Mouse (Mus musculus) hindbrain, embryonic 13.5 days (tissue): ENCODE measurements around the gene Sv2a. TPM values are rescaled to one million over a fixed set of nuclear protein-coding genes. Genes with fewer than 3 reads are reported as not detected.
"Not testable (repeated sequence)": the region's sequence is repeated elsewhere in the genome, so short reads cannot be mapped to it uniquely, and the experiment has no call there.

ENCODE experiments used
- ATAC-seq: fragments of 200-750 bp; cut with Nextera tagmentation; 2 replicates; pipeline ENCODE4 v1.8.0; 2017; ENCODE audit warnings: moderate TSS enrichment; ENCODE audit not compliant: low FRiP score
- H3K27ac ChIP-seq: fragments of 300-500 bp; sonication (generic); 2 replicates; pipeline ENCODE4 v1.5.1; 2015; ENCODE audit warnings: inconsistent platforms, mild to moderate bottlenecking, moderate library complexity
- H3K27me3 ChIP-seq: fragments of 300-500 bp; sonication (generic); 2 replicates; pipeline ENCODE4 v1.6.1; 2015; ENCODE audit warnings: mild to moderate bottlenecking, inconsistent platforms
- H3K36me3 ChIP-seq: fragments of 300-500 bp; sonication (generic); 2 replicates; pipeline ENCODE4 v1.6.1; 2015; ENCODE audit warnings: mild to moderate bottlenecking, inconsistent platforms
- H3K4me1 ChIP-seq: fragments of 300-500 bp; sonication (generic); replicated peaks from 2 replicates; pipeline ENCODE4 v1.6.1; 2015; ENCODE audit warnings: inconsistent platforms
- H3K4me2 ChIP-seq: fragments of 300-500 bp; sonication (generic); 2 replicates; pipeline ENCODE4 v1.6.1; 2015; ENCODE audit warnings: inconsistent platforms, mild to moderate bottlenecking, moderate library complexity
- H3K4me3 ChIP-seq: fragments of 300-500 bp; sonication (generic); 2 replicates; pipeline ENCODE4 v1.5.1; 2015; ENCODE audit warnings: mild to moderate bottlenecking, inconsistent platforms
- H3K9ac ChIP-seq: fragments of 300-500 bp; sonication (generic); 2 replicates; pipeline ENCODE4 v1.6.1; 2015; ENCODE audit warnings: mild to moderate bottlenecking, inconsistent platforms
- H3K9me3 ChIP-seq: fragments of 300-500 bp; sonication (generic); 2 replicates; pipeline ENCODE4 v1.6.1; 2016; ENCODE audit warnings: inconsistent platforms
- WGBS: fragments of 180-500 bp; shearing (Covaris S2); methylation state at CpG from one replicate; pipeline ENCODE4 v1.1.7; 2015; 5-methylcytosine and 5-hydroxymethylcytosine counted together
- polyA plus RNA-seq: library from polyadenylated mRNA; unstranded; fragments of >200 nt; fragmentation: Nextera tagmentation; extraction: Ambion mirVana; gene quantifications from 2 replicates; pipeline ENCODE4 v1.2.1, GENCODE M21; 2015

The Sv2a gene
- polyA plus RNA-seq, 1 experiment from 2014 or later, result 84.0 TPM

DNA sequence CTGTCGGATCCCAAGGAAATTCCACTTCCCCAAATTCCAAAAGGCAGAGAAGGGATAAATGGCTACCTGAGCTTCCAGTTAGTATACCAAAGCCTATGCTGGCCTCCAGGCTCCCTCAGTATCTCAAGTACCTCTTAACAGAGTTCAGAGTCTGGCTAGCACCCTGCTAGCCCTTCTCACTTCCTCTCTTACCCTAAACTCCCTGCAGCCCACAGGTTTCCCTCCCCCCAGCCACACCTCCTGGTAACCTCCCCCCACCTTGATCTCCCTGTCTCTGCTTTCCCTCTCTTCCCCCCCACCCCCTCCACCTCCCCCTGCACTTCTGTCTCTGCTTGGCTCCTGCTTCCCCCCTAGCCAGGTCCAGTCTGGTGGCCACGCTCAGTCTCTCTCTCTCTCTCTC is 18.8 kb downstream of the Sv2a start:
- Histone ChIP-seq H3K4me3 (no peak overlapping the region), H3K9ac (no peak overlapping the region), H3K27ac (no peak overlapping the region), H3K4me1 (peaks cover 16% of the 10 kb centered on the region), H3K36me3 (peaks cover 8% of the 10 kb centered on the region; the same call in 1 of the 2 replicates), H3K4me2 (no peak overlapping the region), H3K27me3 (0 out of 2 replicates have a peak, but pooled peaks cover 4% of the 10 kb centered on the region), H3K9me3 (no peaks in the 10 kb centered on the region)
- WGBS, result 76% methylated on average over 2 of the region's 2 CpGs
- no peak for ATAC-seq

DNA sequence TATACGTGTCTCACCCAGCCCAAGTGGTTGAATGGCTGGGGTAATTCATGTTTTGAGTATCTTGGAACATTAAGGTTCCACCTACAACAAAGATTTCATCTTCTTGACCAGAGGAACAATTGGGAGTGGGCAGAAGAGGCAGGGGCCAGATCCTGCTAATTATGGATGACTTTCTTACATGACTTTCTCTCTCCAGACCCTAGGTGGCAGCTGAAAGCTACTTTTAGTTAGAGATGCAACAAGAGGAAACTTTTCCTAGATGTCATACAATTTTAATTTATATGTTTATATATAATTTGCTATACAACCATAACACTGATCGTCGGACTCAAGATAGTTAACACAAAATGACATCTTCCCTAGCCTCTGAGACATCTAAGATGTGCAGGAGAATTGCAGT is 26.9 kb downstream of the Sv2a start:
- no peak for ATAC-seq
- no peaks in the 10 kb centered on the region for H3K9me3 ChIP-seq
- H3K27ac ChIP-seq, result no peak overlapping the region
- H3K27me3 ChIP-seq, result 0 out of 2 replicates have a peak, but pooled peaks cover 1% of the 10 kb centered on the region
- no peak overlapping the region for H3K4me3 ChIP-seq
- WGBS, result 90% methylated on average over 3 of the region's 3 CpGs
- no peaks in the 10 kb centered on the region for H3K36me3 ChIP-seq
- H3K4me1 ChIP-seq, result no peaks in the 10 kb centered on the region
- no peak overlapping the region for H3K9ac ChIP-seq
- H3K4me2 ChIP-seq, result no peak overlapping the region

DNA sequence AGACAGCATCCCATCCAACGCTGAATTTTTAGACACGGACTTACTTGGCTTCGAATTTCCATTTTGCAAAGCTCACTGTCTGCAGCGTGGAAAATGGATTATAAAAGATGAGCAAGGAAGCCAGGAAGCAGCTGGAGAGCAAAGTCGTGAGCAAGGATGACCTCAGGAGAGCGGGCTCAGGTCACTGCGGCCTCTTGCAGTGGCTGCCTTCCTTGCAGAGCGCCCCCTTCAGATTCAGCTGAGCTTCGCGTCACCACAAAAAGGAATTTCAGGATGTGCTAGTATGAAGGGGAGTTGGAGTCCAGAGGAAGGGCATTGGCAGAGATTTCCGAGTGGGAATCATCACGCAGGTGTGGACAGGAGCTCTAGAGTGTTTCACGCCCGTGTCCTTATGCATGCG is 28.3 kb downstream of the Sv2a start:
- no peak for ATAC-seq
- Histone ChIP-seq H3K27me3 (peaks cover 4% of the 10 kb centered on the region; the same call in 1 of the 2 replicates), H3K4me1 (no peaks in the 10 kb centered on the region), H3K36me3 (no peaks in the 10 kb centered on the region), H3K4me3 (no peak overlapping the region), H3K9ac (no peak overlapping the region), H3K4me2 (no peak overlapping the region), H3K9me3 (no peaks in the 10 kb centered on the region), H3K27ac (no peak overlapping the region)
- 21% methylated on average over 15 of the region's 15 CpGs for WGBS

DNA sequence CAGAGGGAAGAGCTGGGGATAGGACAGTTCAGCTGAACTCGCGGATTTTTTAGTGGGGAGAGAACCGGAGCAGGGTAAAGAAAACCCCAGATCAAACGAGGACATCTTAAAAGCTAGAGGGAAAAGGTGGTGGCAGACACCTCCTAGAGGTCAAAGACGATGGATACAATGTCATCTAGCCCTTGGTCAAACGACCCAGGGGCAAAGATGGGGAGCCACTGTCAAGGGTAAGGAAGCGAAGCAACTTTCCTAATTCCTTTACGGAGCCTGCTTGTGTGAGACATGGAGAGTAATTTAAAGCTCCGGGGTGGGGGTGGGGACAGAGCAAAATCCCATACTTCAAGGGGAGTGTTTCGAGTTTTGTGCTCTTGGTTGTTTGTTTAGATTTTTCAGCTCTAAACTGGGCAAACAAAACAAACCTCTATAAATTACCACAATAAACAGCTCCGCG is 38.3 kb downstream of the Sv2a start:
- Histone ChIP-seq H3K27me3 (0 out of 2 replicates have a peak, but pooled peaks cover 7% of the 10 kb centered on the region), H3K9ac (peak overlapping the region; percentile 82), H3K36me3 (no peaks in the 10 kb centered on the region), H3K4me1 (peaks cover 40% of the 10 kb centered on the region), H3K4me3 (peak overlapping the region; percentile 57), H3K4me2 (peak overlapping the region; percentile 86), H3K27ac (peak overlapping the region; percentile 98), H3K9me3 (no peaks in the 10 kb centered on the region)
- peak; percentile 53 for ATAC-seq
- WGBS, result 1% methylated on average over 12 of the region's 12 CpGs

DNA sequence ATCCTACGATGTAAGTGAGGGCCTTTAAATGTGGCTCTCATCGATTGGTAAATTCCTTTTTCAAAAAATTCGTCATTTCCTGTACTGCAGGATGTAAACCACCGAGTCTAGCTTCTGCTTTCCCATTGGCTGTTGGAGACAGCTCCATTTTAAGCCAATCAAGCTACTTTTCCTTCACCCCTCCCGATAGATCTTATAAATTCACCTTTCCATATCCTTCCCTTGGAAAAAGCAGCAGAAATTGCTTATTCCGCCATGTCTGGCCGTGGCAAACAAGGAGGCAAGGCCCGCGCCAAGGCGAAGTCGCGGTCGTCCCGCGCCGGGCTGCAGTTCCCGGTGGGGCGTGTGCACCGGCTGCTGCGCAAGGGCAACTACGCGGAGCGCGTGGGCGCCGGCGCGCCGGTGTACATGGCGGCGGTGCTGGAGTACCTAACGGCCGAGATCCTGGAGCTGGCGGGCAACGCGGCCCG is 38.7 kb downstream of the Sv2a start, which contains the start of the genes Bola1 and Hist2h2ab:
Gene Bola1 (minus strand): TSS at position 49 of the 470 bp plus-strand sequence.
Gene Hist2h2ab (plus strand): TSS at position 205 of the 470 bp plus-strand sequence.
- Histone ChIP-seq H3K4me2 (peak within 1 kb of the TSS; percentile 86), H3K9ac (peak within 1 kb of the TSS; percentile 82), H3K36me3 (no peaks in the 10 kb centered on the region), H3K27ac (peak within 1 kb of the TSS; percentile 98), H3K4me1 (peaks cover 41% of the 10 kb centered on the region), H3K9me3 (no peaks in the 10 kb centered on the region), H3K4me3 (peak within 1 kb of the TSS; percentile 57), H3K27me3 (0 out of 2 replicates have a peak, but pooled peaks cover 7% of the 10 kb centered on the region)
- peak; percentile 93 for ATAC-seq
- under 1% methylated on average over 37 of the region's 37 CpGs for WGBS

DNA sequence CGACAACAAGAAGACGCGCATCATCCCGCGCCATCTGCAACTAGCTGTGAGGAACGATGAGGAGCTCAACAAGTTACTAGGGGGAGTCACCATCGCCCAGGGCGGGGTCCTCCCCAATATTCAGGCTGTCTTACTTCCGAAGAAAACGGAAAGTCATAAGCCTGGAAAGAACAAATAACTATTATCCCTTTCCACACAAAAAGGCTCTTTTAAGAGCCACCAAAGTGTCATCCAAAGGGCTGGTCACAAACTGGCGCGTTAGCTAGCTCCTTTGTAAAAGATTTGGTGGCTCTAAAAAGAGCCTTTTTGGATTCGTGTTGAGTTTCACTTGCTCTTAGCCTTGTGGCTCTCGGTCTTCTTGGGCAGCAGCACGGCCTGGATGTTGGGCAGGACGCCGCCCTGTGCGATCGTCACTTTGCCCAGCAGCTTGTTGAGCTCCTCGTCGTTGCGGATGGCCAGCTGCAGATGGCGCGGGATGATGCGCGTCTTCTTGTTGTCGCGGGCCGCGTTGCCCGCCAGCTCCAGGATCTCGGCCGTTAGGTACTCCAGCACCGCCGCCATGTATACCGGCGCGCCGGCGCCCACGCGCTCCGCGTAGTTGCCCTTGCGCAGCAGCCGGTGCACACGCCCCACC is 39.3 kb downstream of the Sv2a start:
- Histone ChIP-seq H3K27ac (peak overlapping the region; percentile 98), H3K4me2 (peak overlapping the region; percentile 86), H3K4me1 (peaks cover 41% of the 10 kb centered on the region), H3K4me3 (peak overlapping the region; percentile 57), H3K9ac (peak overlapping the region; percentile 82)
- under 1% methylated on average over 43 of the region's 47 CpGs for WGBS
- H3K27me3 ChIP-seq, H3K9me3 ChIP-seq, H3K36me3 ChIP-seq: not testable (repeated sequence)
- peak; percentile 6; the same call in 1 of the 2 replicates for ATAC-seq

DNA sequence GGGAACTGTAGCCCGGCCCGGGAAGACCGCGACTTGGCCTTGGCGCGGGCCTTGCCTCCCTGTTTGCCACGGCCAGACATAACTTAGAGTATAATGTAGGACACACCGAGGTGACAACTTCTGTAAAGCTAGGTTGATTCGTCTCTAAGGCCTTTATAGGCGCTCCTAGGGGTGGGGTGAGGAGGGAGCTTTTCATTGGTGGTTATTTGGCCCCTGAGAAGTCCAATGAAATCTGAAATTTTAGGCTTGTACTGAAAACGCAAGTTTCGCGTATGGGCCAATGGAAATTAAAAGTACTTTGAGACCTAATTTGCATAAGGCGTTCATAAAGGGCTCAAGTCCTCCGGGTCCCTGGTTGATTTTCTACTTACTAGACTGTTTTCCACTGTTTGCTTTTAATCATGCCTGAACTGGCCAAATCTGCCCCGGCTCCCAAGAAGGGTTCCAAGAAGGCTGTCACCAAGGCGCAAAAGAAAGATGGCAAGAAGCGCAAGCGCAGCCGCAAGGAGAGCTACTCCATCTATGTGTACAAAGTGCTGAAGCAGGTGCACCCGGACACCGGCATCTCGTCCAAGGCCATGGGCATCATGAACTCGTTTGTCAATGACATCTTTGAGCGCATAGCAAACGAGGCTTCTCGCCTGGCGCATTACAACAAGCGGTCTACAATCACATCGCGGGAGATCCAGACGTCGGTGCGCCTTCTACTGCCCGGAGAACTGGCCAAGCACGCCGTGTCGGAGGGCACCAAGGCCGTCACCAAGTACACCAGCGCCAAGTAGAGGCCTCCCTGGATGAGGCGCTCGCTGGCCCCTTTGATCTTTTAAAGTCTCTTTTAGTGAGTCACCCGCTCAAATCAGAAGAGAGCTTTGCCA is 40.1 kb downstream of the Sv2a start, which contains the start of the genes Hist2h2ac and Hist2h2be:
Gene Hist2h2ac (minus strand): TSS at position 116 of the 875 bp plus-strand sequence.
Gene Hist2h2be (plus strand): TSS at position 355 of the 875 bp plus-strand sequence.
- Histone ChIP-seq H3K27me3 (0 out of 2 replicates have a peak, but pooled peaks cover 3% of the 10 kb centered on the region), H3K36me3 (no peaks in the 10 kb centered on the region), H3K9me3 (no peaks in the 10 kb centered on the region), H3K27ac (peak within 1 kb of the TSS; percentile 98), H3K4me1 (peaks cover 45% of the 10 kb centered on the region), H3K4me3 (peak within 1 kb of the TSS; percentile 57), H3K4me2 (peak within 1 kb of the TSS; percentile 86), H3K9ac (peak within 1 kb of the TSS; percentile 82)
- peak; percentile 79 for ATAC-seq
- under 1% methylated on average over 43 of the region's 43 CpGs for WGBS

DNA sequence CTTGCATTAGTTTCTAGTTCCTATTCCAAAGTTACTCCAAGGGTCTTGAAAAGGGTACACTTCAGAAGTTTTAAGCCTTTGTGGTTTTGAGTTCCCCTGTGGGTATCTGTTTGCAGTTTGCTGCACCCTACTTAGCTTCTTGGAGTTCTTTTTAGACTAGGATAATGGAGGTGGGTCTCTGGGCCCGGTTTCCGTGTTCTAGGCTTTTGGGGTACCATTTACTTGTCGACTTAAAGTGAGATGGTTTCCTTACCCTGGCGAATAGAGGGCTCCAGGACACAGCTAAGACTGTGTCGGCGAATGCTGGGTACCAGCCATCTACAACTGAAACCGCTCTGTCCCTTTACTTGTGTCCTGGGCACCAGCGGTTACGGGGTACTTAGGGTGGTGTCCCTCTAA is 40.7 kb downstream of the Sv2a start:
- no peaks in the 10 kb centered on the region for H3K27me3 ChIP-seq
- peak overlapping the region; percentile 57 for H3K4me3 ChIP-seq
- H3K27ac ChIP-seq, result peak overlapping the region; percentile 98
- H3K9me3 ChIP-seq, result no peaks in the 10 kb centered on the region
- H3K36me3 ChIP-seq, result no peaks in the 10 kb centered on the region
- ATAC-seq, result no peak
- peaks cover 45% of the 10 kb centered on the region for H3K4me1 ChIP-seq
- peak overlapping the region; percentile 86 for H3K4me2 ChIP-seq
- WGBS, result 18% methylated on average over 9 of the region's 9 CpGs
- H3K9ac ChIP-seq, result peak overlapping the region; percentile 82

DNA sequence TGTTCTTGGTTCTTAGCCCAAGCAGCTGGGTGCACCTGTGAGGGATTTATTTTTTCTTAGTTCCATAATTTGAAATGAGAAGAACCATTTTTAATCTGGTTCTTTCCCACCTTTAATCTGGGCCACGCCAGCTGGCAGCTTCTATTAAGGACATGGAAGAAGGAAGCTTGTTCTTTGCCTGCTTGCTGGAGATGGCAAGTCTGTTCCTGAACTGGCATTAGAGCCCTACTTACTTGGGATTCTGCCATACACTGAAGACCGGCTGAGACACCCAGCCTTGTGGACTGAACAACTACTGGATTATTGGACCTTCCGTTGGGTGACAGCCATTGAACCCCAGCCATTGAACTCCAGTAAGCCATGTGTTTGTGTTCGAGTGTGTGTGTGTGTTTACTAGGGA is 41.8 kb downstream of the Sv2a start:
- Histone ChIP-seq H3K36me3 (no peaks in the 10 kb centered on the region), H3K4me3 (no peak overlapping the region), H3K27me3 (no peaks in the 10 kb centered on the region), H3K9ac (no peak overlapping the region), H3K9me3 (no peaks in the 10 kb centered on the region), H3K4me1 (peaks cover 45% of the 10 kb centered on the region), H3K27ac (no peak overlapping the region), H3K4me2 (peak overlapping the region; percentile 86; the same call in 1 of the 2 replicates)
- no peak for ATAC-seq
- 95% methylated on average over 4 of the region's 4 CpGs for WGBS

DNA sequence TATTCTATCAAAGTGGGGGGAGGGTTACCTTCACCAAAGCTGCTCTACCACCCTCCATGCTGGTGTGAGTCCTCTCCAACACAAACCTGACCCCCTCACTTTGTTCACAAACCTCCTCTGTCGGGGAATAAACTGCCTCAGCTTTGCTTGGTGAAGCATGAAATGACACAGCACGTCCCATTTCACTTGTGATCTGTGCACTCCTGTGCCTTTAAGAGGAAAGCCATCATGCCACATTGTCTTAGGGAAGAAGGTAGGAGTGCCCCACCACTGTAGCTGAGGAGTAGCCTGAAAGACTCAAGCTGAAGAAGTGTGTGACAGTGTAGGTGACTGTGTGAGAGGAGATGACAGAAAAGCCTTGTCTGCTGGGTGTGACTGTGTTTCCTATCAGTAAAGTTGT is 44.5 kb downstream of the Sv2a start:
- Histone ChIP-seq H3K36me3 (no peaks in the 10 kb centered on the region), H3K27ac (no peak overlapping the region), H3K27me3 (no peaks in the 10 kb centered on the region), H3K4me2 (no peak overlapping the region), H3K9ac (peak overlapping the region; percentile 2; the same call in 1 of the 2 replicates), H3K4me3 (no peak overlapping the region), H3K4me1 (peaks cover 36% of the 10 kb centered on the region), H3K9me3 (no peaks in the 10 kb centered on the region)
- WGBS, result 19% methylated on average over 2 of the region's 2 CpGs
- no peak for ATAC-seq

DNA sequence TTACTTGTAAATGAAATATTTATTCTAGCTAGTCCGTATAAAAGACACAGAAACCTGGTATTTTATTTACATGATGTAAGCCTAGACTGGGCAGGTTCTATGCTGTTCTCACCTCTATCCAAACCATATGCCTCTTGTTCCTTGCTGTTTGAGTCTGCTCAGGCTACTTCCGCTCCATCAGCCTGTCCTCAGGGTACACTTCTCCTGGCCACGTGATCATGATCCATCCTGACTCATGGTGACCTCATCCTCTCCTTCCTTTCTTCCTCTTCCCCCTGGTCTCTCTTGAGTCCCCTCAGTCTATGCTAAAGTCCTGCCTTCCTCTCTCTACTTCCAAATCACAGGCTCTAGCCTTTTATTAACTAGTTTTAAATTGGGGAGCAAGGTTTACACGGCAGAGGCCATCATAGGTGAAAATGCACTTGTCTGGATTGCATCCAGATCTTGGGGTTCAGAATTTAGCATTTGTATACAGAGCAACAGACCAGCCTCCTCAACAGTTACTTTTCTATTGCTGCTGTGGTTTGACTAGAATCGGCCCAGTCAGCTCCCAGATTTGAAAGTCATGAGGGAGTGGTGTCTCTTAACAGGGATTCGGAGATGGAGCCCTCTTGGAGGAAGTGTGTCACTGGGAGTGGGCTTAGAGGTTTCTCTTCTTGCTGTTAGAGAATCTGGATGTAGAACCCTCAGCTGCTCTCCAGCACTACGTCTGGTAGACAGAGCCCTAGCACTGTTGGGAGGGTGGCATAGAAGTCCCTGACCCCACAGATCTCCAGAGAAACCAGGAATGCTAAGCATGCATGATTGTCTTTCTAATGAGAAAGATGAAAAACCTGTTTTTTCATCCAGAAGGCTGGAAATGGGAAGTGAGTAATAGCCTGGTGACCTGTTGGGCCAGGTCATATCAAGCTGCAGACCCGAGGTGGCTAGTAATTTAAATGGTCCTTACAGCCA is 46.0 kb downstream of the Sv2a start:
- Histone ChIP-seq H3K4me1 (peaks cover 26% of the 10 kb centered on the region), H3K4me3 (no peak overlapping the region), H3K27me3 (no peaks in the 10 kb centered on the region), H3K9ac (peak overlapping the region; percentile 31; the same call in 1 of the 2 replicates), H3K4me2 (no peak overlapping the region), H3K27ac (no peak overlapping the region), H3K9me3 (no peaks in the 10 kb centered on the region), H3K36me3 (no peaks in the 10 kb centered on the region)
- WGBS, result 74% methylated on average over 8 of the region's 8 CpGs
- no peak for ATAC-seq
